Mouse (Mus musculus) erythroblast, adult 5-6 weeks (primary cell): Measurements from ENCODE around the gene Krt76. TPM values are rescaled to one million over a fixed set of nuclear protein-coding genes. Genes with fewer than 3 reads are reported as not detected.

Experiments used
- ATAC-seq: replicated peaks from 2 replicates; pipeline ENCODE4 v1.8.0; 2016; ENCODE audit warnings: moderate number of reproducible peaks, mild to moderate bottlenecking, moderate TSS enrichment, inconsistent platforms; ENCODE audit not compliant: poor library complexity, low FRiP score, severe bottlenecking
- total RNA-seq, 2 experiments: library from RNA; stranded (forward) in 1 of 2; stranded (reverse) in 1 of 2; fragments of 150-400 nt in 1 of 2; fragments of 200-764, 138-1000 nt in 1 of 2; gene quantifications; 2 replicates each; pipeline versions ENCODE4 v1.2.3 to v1.2.4; 2015 to 2017; ENCODE audit warnings: low replicate concordance in 2 of 2

Gene Krt76
- total RNA-seq (2015; ENCODE audit: low replicate concordance) (not detected in 2 replicates), total RNA-seq (2017; ENCODE audit: low replicate concordance) (not detected in 2 replicates)

DNA sequence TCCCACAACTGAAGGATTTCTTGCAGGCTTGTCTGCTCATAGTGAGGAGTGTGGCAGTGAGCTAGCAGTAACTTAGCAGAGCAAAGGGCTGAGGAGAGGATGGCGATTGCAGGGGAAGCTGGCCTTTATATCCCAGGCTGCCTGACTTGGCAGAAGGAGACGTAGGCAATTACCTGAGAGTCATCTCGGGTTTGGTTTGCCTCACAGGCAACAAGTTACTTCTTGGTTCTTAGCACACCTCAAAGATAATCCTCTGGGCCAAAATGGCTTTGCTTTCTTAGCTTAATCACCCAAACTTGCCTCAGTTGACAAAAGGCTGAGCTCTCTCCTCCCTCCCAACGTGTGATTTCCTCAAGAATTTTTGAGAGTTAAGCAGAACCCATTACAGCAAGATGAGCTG lies at the start of gene Krt76:
Gene Krt76, minus strand, starts transcription at position 101 of the 400 bp plus-strand sequence.
- no peak for ATAC-seq

DNA sequence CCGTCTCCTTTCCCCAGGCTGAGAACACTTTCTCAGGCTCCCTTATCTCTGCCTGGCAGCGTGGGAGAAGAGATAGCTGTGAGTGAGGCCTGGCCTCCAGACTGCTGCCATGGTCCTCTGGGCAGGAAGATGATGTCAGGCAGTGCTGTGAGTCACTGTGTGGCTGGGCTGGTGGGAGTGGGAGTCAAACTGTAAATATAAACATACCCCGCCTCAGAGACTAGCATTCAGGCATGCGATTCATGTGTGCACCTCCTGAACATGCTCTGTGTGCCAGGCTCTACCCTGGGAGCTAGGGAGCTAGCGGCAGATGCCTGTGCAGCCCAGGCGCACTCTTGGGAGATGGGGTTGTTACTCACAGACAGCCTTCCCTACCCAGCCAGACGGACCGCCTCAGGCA lies 49.2 kb upstream of the Krt76 start:
- no peak for ATAC-seq

- ATAC-seq, result no peak
Observed at GRCm38 (mm10) chr15:101940274-101940829, 47.6 kb upstream of the Krt76 start, which contains the start of gene Krt79. Gene Krt79, minus strand, starts transcription at chr15:101940324.

GRCm38 (mm10) chr15:101938600-101939308 lies 46.0 kb upstream of the Krt76 start:
- ATAC-seq, result no peak

DNA sequence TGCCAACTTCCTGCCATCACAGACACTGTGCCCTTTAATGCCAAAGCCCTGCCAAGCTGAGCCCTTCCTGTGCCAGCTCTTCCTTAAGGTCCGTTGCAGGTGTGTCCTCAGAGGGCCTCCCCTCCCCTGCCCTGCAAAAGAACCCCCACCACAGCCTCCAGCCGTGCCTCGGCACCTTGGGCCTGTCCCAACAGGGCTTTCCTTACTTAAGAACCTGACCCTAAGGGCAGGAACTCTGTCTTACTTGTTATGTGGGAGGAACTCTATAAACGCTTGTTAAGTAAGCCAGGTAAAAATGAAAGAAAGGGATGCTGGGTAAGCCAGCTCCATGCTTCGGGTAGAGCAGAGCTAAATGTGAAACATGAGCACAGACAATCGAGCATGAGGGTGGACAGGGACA lies 40.3 kb upstream of the Krt76 start:
- no peak for ATAC-seq

DNA sequence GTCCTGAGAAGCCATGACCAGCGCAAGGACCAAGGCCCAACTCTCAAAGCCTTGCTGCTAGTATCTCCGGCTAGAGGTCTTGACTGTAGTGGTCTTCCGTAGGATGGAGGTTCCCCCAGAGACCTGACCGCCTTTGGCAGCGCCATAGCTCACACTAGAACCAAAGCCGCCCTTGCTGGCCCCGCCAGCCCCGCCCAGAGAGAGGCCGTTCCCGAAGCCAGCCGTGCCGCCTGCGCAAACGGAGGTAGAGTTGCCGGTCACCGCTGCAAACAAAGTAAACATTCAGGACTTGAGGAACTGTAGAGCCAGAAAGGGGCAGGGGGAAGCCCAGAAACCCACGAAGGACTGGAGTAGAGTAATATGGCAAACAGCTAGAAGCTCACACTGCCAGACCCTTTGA lies 36.9 kb upstream of the Krt76 start:
- no peak for ATAC-seq

- ATAC-seq, result no peak
Observed at GRCm38 (mm10) chr15:101929087-101929486, 36.4 kb upstream of the Krt76 start.

DNA sequence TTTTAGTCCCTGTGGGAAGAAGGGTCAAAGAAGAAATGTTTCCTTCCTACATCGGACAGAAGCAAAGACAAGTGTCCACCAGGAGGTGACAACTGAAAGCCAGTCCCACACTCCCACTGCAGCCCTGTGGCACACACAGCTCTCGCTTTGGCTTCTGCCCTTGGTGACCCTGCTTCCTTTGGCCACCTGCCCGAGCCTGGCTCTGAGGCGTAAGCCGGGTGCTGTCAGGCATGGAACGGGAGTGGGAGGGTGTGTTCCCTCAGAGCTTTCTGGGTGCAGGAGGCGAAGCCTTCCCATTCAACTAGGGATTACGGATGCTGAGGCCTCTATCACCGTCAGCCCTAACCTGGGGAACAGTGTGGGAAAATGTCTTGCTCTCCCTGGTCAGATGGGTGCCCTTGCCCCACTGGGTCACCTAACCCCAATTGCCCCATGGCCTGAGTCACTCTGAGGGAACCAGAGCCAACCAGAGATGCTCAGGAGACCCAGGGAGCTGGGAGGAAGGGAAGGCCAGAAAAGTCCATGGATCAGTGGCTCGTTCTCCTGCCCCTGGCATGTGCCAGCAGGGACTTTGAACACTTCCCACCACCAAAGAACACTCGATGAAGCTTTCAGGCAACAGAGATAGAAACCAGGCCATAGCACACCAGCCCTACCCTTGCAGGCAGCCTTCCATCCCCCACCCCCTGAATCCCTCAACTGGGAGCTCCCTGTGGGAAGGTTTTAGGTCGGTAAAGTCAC lies 34.8 kb upstream of the Krt76 start:
- ATAC-seq, result no peak

- ATAC-seq, result no peak
Observed at GRCm38 (mm10) chr15:101925041-101925440, 32.3 kb upstream of the Krt76 start.

DNA sequence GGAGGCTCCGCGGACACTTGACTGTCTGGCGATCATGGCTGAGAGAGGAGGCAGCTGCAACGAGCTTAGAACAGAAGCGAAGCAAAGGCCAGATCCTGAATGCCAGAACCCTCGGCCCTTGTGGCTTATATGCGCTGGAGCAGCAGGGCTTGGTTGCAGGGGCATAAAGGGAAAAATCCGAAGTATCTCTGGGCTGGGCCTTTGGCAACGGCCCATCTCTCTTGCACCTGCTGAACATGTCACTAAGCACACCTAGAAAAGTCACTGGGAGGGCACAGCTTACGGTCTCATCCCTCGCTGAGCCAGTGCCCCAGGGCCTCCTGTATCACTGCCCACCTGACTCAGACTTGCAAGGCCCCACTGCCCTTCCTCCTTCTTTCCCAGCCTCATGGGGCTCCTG lies 31.9 kb upstream of the Krt76 start, which contains the start of gene Krt4:
Gene Krt4, minus strand, starts transcription at position 101 of the 400 bp plus-strand sequence.
- ATAC-seq, result no peak

DNA sequence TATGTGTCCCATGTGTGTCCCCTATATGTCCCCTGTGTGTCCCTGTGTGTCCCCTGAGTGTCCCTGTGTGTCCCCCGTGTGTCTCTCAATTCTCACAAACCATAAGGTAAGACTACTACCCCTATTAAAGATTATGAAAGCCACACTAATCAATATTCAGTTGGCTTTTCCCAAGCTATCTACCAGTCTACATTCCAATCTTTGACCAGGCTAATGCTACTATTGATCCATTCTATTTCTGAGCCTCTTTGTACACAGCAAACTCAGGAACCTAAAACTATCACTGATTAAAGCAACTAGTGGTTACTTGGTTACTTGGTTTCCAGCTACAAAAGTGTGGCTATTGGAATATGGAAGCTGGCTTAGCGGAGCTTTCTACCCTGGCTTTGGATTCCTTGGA lies 29.6 kb upstream of the Krt76 start:
- no peak for ATAC-seq

DNA sequence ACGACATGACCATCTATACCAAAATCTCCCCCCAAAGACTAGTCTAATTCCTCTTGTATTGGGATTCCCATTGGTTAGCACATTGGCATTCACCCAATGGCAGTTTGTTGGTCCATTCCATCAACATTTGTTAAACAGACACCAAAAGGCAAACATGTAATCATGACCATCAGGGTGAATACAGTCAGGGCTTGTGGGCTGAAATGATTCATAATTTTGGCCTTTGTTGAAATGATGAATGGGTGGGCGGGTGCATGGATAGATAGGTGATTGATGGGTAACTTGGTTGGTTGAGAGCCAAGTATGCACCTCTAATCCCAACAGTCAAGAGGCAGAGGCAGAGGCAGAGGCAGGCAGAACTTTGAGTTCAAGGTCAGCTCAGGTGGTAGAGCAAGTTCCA lies 23.4 kb upstream of the Krt76 start:
- no peak for ATAC-seq

DNA sequence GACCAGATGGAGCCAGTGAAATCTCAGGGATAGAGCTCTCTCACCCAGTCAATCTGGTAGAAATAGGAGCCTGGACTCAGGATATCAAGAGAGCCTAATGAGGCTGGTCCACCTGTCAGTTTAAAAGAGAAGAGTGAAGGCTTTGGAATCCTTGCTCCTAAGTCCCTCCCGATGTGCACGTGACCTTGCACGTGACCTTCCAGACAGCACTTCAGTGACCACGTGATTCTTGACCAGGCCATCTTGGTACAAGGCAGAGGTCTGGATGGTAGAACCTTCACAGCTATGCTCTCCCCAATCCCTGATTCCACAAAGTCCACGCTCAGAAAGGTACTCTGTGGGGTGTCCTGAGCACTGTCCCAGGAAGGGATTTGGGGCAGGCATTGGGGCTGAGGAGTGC lies 12.1 kb upstream of the Krt76 start:
- no peak for ATAC-seq

DNA sequence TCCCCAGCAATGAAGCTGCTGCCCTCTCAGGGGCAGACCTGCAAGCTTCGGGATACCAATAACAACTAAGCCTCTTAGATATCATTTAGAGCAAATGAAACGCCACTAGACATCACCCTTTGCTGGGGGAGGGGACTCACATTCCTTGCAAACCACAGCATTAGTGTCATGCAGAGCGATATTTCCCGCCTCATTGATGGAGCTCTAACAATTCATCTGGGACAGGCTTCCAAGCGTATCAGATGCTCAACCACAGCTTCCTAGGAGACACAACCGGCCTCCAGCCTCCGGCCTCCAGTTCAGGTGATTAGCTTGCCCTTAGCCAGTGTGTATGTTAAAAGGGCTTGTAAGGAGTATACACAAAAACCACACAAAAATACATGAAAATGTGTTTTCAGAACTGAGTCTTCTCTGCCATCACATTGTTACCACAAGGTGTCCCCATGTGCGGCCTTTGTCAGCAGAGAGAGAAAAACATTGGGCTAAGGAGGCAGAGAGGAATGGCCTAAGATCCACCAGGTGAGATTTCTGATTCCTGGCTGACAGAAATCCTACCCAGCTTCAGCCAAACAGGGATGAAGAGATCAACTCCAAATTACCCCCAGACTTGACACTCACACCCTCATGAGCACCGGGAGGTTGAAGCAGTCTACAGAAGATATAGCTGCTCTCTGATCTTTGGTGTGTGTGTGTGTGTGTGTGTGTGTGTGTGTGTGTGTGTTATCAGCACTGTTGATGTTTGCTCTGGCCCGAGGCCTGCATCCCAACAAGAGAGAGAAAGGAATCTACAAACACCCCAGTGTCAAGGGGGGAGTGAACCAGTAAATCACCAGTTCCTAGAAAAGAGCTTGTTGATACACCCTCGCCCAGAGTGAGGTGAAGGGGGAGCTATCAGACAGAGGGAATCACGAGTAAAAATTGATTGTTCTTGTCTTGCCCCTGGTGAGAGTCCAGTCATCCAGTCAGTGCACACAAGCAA lies 9.7 kb upstream of the Krt76 start:
- no peak for ATAC-seq

- no peak for ATAC-seq
Observed at GRCm38 (mm10) chr15:101895216-101895615, 2.5 kb upstream of the Krt76 start.

DNA sequence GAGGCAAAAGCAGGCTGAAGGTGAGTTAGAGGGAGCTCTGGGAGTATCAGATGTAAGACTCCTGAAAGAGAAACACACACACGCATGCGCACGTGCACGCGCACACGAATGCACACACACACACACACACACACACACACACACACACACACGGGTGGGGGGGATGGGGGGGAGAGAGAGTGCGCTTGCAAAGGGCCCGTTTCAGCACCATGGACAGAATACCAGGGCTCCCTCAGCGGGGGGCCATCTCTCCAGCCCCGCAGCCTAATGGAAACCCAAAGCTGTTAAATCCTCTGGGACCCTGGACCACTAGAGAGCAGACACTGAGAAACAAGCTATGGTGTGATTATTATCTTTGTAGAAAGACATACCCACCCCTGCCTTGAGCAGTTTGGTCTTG lies 12.9 kb downstream of the Krt76 start:
- no peak for ATAC-seq

DNA sequence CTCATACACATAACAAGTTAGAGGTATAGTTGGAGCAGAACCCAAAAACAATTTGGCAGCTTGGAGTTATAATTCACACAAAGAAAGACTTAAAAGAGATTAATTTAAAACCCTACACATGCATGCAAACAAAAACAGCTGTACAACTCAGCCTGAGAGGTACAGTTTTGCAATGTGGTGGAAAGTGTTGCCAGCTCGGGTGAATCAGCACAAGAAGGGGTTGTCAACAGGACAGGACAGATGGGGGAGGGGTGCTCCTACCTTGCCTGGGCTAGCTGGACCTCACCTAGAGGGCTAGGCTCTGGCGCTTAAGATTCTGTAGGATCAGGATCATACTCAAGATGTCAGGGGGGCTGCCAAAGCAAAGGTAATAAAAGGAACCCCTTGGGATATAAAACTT lies 14.7 kb downstream of the Krt76 start:
- no peak for ATAC-seq

DNA sequence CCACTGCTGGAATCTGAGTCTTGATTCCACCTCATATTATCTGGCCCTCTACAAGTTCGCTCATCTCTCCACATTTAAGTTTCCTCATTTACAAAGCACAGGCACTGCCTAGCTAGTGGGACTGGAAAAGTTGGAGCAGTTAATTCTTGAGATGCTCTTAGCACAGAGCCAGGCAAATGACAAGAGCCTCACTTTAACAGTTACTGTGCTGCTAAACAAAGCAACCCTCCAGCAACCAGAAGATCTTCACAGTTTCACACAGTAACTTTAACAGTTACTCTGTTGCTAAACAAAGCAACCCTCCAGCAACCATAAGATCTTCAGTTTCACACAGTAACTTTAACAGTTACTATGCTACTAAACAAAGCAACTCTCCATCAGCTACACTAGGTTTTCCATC lies 18.3 kb downstream of the Krt76 start:
- ATAC-seq, result no peak

GRCm38 (mm10) chr15:101873231-101873630 lies 19.5 kb downstream of the Krt76 start:
- no peak for ATAC-seq

DNA sequence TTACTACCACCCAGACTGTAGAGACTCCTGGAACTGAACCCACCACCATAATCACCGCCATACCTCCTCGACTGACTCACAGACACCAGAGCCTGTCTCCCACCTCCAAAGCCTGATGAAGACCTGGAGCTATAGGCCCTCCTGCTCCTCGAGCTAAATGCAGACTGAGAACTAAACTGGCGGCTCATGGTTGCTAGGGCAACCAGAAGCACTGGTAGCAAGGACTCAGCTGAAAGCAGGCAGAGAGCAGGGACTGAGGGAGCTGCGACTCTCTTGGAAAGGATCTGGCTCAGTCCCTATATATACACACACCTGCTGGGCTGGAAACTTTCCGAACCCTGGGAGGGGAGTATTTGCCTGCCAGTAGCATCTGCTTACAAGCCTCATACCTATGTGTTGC lies 23.3 kb downstream of the Krt76 start, which contains the start of gene Krt77:
Gene Krt77, minus strand, starts transcription at position 275 of the 400 bp plus-strand sequence.
- ATAC-seq, result no peak
